Mouse (Mus musculus) heart, adult 2 months (tissue): Measurements from ENCODE around the gene F3.
A peak's percentile ranks its signal among the peaks of the same experiment; 100 is the strongest.

ENCODE experiments used
- CTCF ChIP-seq: fragments of 200-600 bp; IDR thresholded peaks from 2 replicates; pipeline ENCODE4 v1.8.1; 2022; ENCODE audit warnings: antibody characterized with exemption, mild to moderate bottlenecking, moderate library complexity
- EP300 ChIP-seq: fragments of 200-500 bp; IDR thresholded peaks from 2 replicates; pipeline ENCODE4 v1.6.1; 2011; ENCODE audit warnings: low read depth, low read length, control low read depth; ENCODE audit not compliant: insufficient read depth
- POLR2A ChIP-seq: fragments of 200-500 bp; IDR thresholded peaks from 2 replicates; pipeline ENCODE4 v1.6.1; 2011; ENCODE audit warnings: mild to moderate bottlenecking, low read depth, low read length, control low read depth; ENCODE audit not compliant: insufficient read depth

DNA sequence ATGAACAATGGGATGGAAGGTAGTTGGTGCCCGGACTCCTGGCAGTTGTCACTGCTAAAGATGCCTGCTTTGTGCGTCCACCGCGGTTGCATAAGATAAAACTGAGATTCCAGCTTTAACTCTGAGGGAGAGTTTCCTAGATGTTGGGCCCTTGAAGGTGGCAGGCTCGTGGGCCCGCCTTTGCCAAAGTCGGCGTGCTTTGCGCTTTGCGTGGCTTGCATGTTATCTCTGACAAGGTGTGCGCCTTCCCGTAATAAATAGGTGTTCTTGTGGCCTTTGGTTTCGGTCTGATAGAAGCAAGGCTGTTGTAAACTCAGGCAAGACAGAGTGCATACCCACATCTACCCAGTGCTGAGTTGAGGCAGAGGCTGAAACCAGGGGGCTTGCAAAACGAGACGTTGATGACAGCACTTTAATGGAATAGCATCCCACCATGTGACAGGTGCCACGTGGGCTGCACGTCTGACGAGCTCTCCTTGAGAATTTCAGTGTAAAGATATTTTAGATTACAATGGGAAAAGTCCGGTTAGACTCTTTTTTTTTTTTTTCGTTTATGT lies 709 bp downstream of the F3 start:
- TF ChIP-seq CTCF: no peak
- no peak for TF ChIP-seq POLR2A
- 0 out of 2 replicates have a peak, but pooled peaks have one; percentile 11 for TF ChIP-seq EP300
